Mouse (Mus musculus) hindbrain, embryonic 13.5 days (tissue): ENCODE results near the gene Grifin. TPM values are rescaled to one million over a fixed set of nuclear protein-coding genes. Genes with fewer than 3 reads are reported as not detected.

Experiments
- ATAC-seq: fragments of 200-750 bp; cut with Nextera tagmentation; 2 replicates; pipeline ENCODE4 v1.8.0; 2017; ENCODE audit warnings: moderate TSS enrichment; ENCODE audit not compliant: low FRiP score
- H3K27ac ChIP-seq: fragments of 300-500 bp; sonication (generic); 2 replicates; pipeline ENCODE4 v1.5.1; 2015; ENCODE audit warnings: inconsistent platforms, mild to moderate bottlenecking, moderate library complexity
- H3K27me3 ChIP-seq: fragments of 300-500 bp; sonication (generic); 2 replicates; pipeline ENCODE4 v1.6.1; 2015; ENCODE audit warnings: mild to moderate bottlenecking, inconsistent platforms
- H3K36me3 ChIP-seq: fragments of 300-500 bp; sonication (generic); 2 replicates; pipeline ENCODE4 v1.6.1; 2015; ENCODE audit warnings: mild to moderate bottlenecking, inconsistent platforms
- H3K4me1 ChIP-seq: fragments of 300-500 bp; sonication (generic); replicated peaks from 2 replicates; pipeline ENCODE4 v1.6.1; 2015; ENCODE audit warnings: inconsistent platforms
- H3K4me2 ChIP-seq: fragments of 300-500 bp; sonication (generic); 2 replicates; pipeline ENCODE4 v1.6.1; 2015; ENCODE audit warnings: inconsistent platforms, mild to moderate bottlenecking, moderate library complexity
- H3K4me3 ChIP-seq: fragments of 300-500 bp; sonication (generic); 2 replicates; pipeline ENCODE4 v1.5.1; 2015; ENCODE audit warnings: mild to moderate bottlenecking, inconsistent platforms
- H3K9ac ChIP-seq: fragments of 300-500 bp; sonication (generic); 2 replicates; pipeline ENCODE4 v1.6.1; 2015; ENCODE audit warnings: mild to moderate bottlenecking, inconsistent platforms
- H3K9me3 ChIP-seq: fragments of 300-500 bp; sonication (generic); 2 replicates; pipeline ENCODE4 v1.6.1; 2016; ENCODE audit warnings: inconsistent platforms
- WGBS: fragments of 180-500 bp; shearing (Covaris S2); methylation state at CpG from one replicate; pipeline ENCODE4 v1.1.7; 2015; 5-methylcytosine and 5-hydroxymethylcytosine counted together
- polyA plus RNA-seq: library from polyadenylated mRNA; unstranded; fragments of >200 nt; fragmentation: Nextera tagmentation; extraction: Ambion mirVana; gene quantifications from 2 replicates; pipeline ENCODE4 v1.2.1, GENCODE M21; 2015

The Grifin gene
- polyA plus RNA-seq, 1 experiment from 2014 or later = not detected

- no peaks in the 10 kb centered on the region for H3K36me3 ChIP-seq
- no peaks in the 10 kb centered on the region; the same call in 1 of the 2 replicates for H3K27me3 ChIP-seq
- 16% methylated on average over 8 of the region's 8 CpGs for WGBS
- no peak overlapping the region for H3K4me2 ChIP-seq
- H3K27ac ChIP-seq = peak overlapping the region; percentile 76
- H3K9me3 ChIP-seq = no peaks in the 10 kb centered on the region
- H3K9ac ChIP-seq = no peak overlapping the region
- H3K4me3 ChIP-seq = no peak overlapping the region
- peak; percentile 22; the same call in 1 of the 2 replicates for ATAC-seq
- H3K4me1 ChIP-seq = peaks cover 50% of the 10 kb centered on the region
Measured at GRCm38 (mm10) chr5:140582995-140583731, 18.3 kb upstream of the Grifin start.

GRCm38 (mm10) chr5:140581569-140581968 is 16.7 kb upstream of the Grifin start:
- ATAC-seq = no peak
- no peaks in the 10 kb centered on the region; the same call in 1 of the 2 replicates for H3K27me3 ChIP-seq
- H3K4me3 ChIP-seq = no peak overlapping the region
- no peaks in the 10 kb centered on the region for H3K36me3 ChIP-seq
- no peak overlapping the region for H3K27ac ChIP-seq
- H3K9ac ChIP-seq = no peak overlapping the region
- H3K4me1 ChIP-seq = peaks cover 50% of the 10 kb centered on the region
- WGBS = 2% methylated on average over 5 of the region's 5 CpGs
- H3K4me2 ChIP-seq = no peak overlapping the region
- no peaks in the 10 kb centered on the region for H3K9me3 ChIP-seq

- Histone ChIP-seq H3K4me2 (no peak overlapping the region), H3K9me3 (no peaks in the 10 kb centered on the region), H3K9ac (0 out of 2 replicates have a peak overlapping the region, but pooled peaks have one; percentile 21), H3K27ac (peak overlapping the region; percentile 6; the same call in 1 of the 2 replicates), H3K27me3 (no peaks in the 10 kb centered on the region; the same call in 1 of the 2 replicates), H3K4me3 (no peak overlapping the region), H3K36me3 (no peaks in the 10 kb centered on the region), H3K4me1 (peaks cover 50% of the 10 kb centered on the region)
- 9% methylated on average over 6 of the region's 6 CpGs for WGBS
- ATAC-seq = peak; percentile 64
Measured at GRCm38 (mm10) chr5:140579771-140580170, 14.9 kb upstream of the Grifin start.

GRCm38 (mm10) chr5:140579221-140579620 is 14.3 kb upstream of the Grifin start:
- Histone ChIP-seq H3K9ac (0 out of 2 replicates have a peak overlapping the region, but pooled peaks have one; percentile 21), H3K9me3 (no peaks in the 10 kb centered on the region), H3K27me3 (no peaks in the 10 kb centered on the region; the same call in 1 of the 2 replicates), H3K27ac (no peak overlapping the region), H3K36me3 (no peaks in the 10 kb centered on the region), H3K4me1 (peaks cover 45% of the 10 kb centered on the region), H3K4me3 (no peak overlapping the region), H3K4me2 (no peak overlapping the region)
- ATAC-seq = no peak
- 21% methylated on average over 9 of the region's 9 CpGs for WGBS

GRCm38 (mm10) chr5:140575381-140575866 is 10.6 kb upstream of the Grifin start:
- no peak for ATAC-seq
- 72% methylated on average over 5 of the region's 5 CpGs for WGBS

GRCm38 (mm10) chr5:140572611-140573010 is 7.7 kb upstream of the Grifin start:
- Histone ChIP-seq H3K27me3 (no peaks in the 10 kb centered on the region), H3K9ac (no peak overlapping the region), H3K4me2 (no peak overlapping the region), H3K9me3 (no peaks in the 10 kb centered on the region), H3K4me3 (no peak overlapping the region), H3K4me1 (peaks cover 12% of the 10 kb centered on the region), H3K27ac (no peak overlapping the region), H3K36me3 (no peaks in the 10 kb centered on the region)
- 82% methylated on average over 6 of the region's 6 CpGs for WGBS
- ATAC-seq = no peak

More at GRCm38 (mm10) chr5:140575381-140575866, 10.6 kb upstream of the Grifin start:
- H3K27ac ChIP-seq = no peak overlapping the region
- no peaks in the 10 kb centered on the region for H3K36me3 ChIP-seq
- peaks cover 20% of the 10 kb centered on the region for H3K4me1 ChIP-seq
- H3K4me3 ChIP-seq = no peak overlapping the region
- H3K27me3 ChIP-seq = no peaks in the 10 kb centered on the region; the same call in 1 of the 2 replicates
- H3K9me3 ChIP-seq = no peaks in the 10 kb centered on the region
- H3K4me2 ChIP-seq = no peak overlapping the region
- H3K9ac ChIP-seq = no peak overlapping the region

- H3K4me2 ChIP-seq = no peak overlapping the region
- no peak overlapping the region for H3K4me3 ChIP-seq
- 47% methylated on average over 10 of the region's 10 CpGs for WGBS
- no peak for ATAC-seq
- peaks cover 21% of the 10 kb centered on the region for H3K4me1 ChIP-seq
- H3K36me3 ChIP-seq = no peaks in the 10 kb centered on the region
- 0 out of 2 replicates have a peak, but pooled peaks cover 4% of the 10 kb centered on the region for H3K27me3 ChIP-seq
- no peaks in the 10 kb centered on the region for H3K9me3 ChIP-seq
- no peak overlapping the region; the same call in 1 of the 2 replicates for H3K27ac ChIP-seq
- no peak overlapping the region for H3K9ac ChIP-seq
Measured at GRCm38 (mm10) chr5:140571673-140572072, 6.8 kb upstream of the Grifin start.

- no peaks in the 10 kb centered on the region for H3K9me3 ChIP-seq
- H3K27me3 ChIP-seq = 0 out of 2 replicates have a peak, but pooled peaks cover 5% of the 10 kb centered on the region
- no peak overlapping the region for H3K9ac ChIP-seq
- 50% methylated on average over 4 of the region's 4 CpGs for WGBS
- no peaks in the 10 kb centered on the region for H3K36me3 ChIP-seq
- peaks cover 22% of the 10 kb centered on the region for H3K4me1 ChIP-seq
- no peak overlapping the region for H3K4me2 ChIP-seq
- H3K27ac ChIP-seq = no peak overlapping the region
- no peak for ATAC-seq
- H3K4me3 ChIP-seq = no peak overlapping the region
Measured at GRCm38 (mm10) chr5:140571201-140571600, 6.3 kb upstream of the Grifin start.

- WGBS = 85% methylated on average over 13 of the region's 13 CpGs
- no peak for ATAC-seq
- peaks cover 26% of the 10 kb centered on the region for H3K4me1 ChIP-seq
- H3K27ac ChIP-seq = no peak overlapping the region
- H3K4me3 ChIP-seq = no peak overlapping the region
- no peak overlapping the region for H3K9ac ChIP-seq
- no peaks in the 10 kb centered on the region for H3K9me3 ChIP-seq
- no peaks in the 10 kb centered on the region for H3K36me3 ChIP-seq
- no peak overlapping the region for H3K4me2 ChIP-seq
- H3K27me3 ChIP-seq = 0 out of 2 replicates have a peak, but pooled peaks cover 5% of the 10 kb centered on the region
Measured at GRCm38 (mm10) chr5:140570223-140570870, 5.5 kb upstream of the Grifin start.

- Histone ChIP-seq H3K36me3 (no peaks in the 10 kb centered on the region), H3K9me3 (no peaks in the 10 kb centered on the region), H3K27me3 (0 out of 2 replicates have a peak, but pooled peaks cover 5% of the 10 kb centered on the region), H3K27ac (no peak overlapping the region), H3K4me2 (no peak overlapping the region), H3K4me1 (peaks cover 32% of the 10 kb centered on the region), H3K4me3 (no peak overlapping the region), H3K9ac (no peak overlapping the region)
- 80% methylated on average over 16 of the region's 16 CpGs for WGBS
- no peak for ATAC-seq
Measured at GRCm38 (mm10) chr5:140569032-140569595, 4.2 kb upstream of the Grifin start.

- Histone ChIP-seq H3K9ac (no peak overlapping the region), H3K36me3 (no peaks in the 10 kb centered on the region), H3K27ac (no peak overlapping the region), H3K27me3 (0 out of 2 replicates have a peak, but pooled peaks cover 5% of the 10 kb centered on the region), H3K4me1 (peaks cover 32% of the 10 kb centered on the region), H3K9me3 (no peaks in the 10 kb centered on the region), H3K4me2 (no peak overlapping the region), H3K4me3 (no peak overlapping the region)
- ATAC-seq = peak; percentile 11; the same call in 1 of the 2 replicates
- 57% methylated on average over 10 of the region's 10 CpGs for WGBS
Measured at GRCm38 (mm10) chr5:140568321-140568970, 3.6 kb upstream of the Grifin start.
